Mouse (Mus musculus) left cerebral cortex, adult 2 months (tissue): ENCODE results near the gene Bap1. TPM values are rescaled to one million over a fixed set of nuclear protein-coding genes. Genes with fewer than 3 reads are reported as not detected.

ENCODE experiments used
- DNase-seq, 2 experiments: peaks; one replicate each; pipeline ENCODE4 v3.0.0; 2021 to 2022; ENCODE audit warnings: low spot score in 2 of 2, mixed read lengths in 1 of 2; ENCODE audit errors: extremely low spot score in 1 of 2
- H3K27ac ChIP-seq: fragments of 200-600 bp; 2 replicates; pipeline ENCODE4 v1.8.1; 2022
- H3K4me3 ChIP-seq: fragments of 200-600 bp; 2 replicates; pipeline ENCODE4 v1.8.1; 2022
- CTCF ChIP-seq: fragments of 200-600 bp; IDR thresholded peaks from 2 replicates; pipeline ENCODE4 v1.8.1; 2022; ENCODE audit warnings: antibody characterized with exemption, mild to moderate bottlenecking, moderate library complexity
- intact Hi-C: fragments of 180-260 bp; cut with DNase I; formaldehyde crosslinking; loops from one replicate; pipeline ENCODE4 v1.15.1; 2025
- total RNA-seq, 2 experiments: library from RNA; stranded (reverse); gene quantifications; 2 replicates each; pipeline ENCODE4 v1.2.3; 2021

The Bap1 gene
- total RNA-seq, 2 experiments from 2014 or later: 142 to 146 TPM

DNA sequence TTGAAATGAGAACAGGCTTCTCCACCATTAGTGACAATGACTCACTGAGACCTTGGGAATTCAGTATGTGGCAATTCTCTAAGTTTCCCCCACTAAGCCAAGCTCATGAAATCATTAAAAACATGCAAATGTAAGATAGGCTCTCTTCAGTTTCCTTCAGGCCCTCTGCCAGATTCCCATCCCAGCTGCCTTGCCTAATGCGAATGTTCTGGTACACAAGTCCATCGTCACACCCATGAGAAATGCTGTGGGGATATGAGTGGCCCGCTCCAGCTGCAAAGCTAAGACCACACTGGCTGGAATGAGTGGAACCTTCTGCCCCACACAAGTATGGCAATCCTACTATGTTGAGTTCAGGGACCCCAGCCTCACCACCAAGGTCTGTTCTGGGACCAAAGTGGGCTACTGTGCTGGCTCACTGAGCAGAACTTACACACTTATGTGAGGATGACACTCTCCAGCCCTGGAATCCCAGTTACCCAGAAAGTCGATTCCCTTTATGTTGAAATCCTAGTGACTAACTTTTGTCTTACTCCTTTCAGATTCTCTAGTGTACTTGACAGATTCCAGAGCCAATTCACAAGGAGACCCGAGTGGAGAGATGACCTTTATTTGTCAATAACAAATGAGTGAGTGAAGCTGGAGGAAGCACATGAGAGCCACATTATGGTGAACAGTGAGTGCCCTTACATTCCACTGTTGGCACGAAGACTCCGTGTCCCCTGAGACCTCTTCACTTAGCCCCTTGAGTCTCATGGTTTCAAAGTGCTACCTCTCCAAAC lies 14.0 kb upstream of the Bap1 start:
- Histone ChIP-seq H3K4me3 (no peak overlapping the region), H3K27ac (no peak overlapping the region)
- TF ChIP-seq CTCF: no peak
- intact Hi-C loops: no loop called here
- no peak for DNase-seq

DNA sequence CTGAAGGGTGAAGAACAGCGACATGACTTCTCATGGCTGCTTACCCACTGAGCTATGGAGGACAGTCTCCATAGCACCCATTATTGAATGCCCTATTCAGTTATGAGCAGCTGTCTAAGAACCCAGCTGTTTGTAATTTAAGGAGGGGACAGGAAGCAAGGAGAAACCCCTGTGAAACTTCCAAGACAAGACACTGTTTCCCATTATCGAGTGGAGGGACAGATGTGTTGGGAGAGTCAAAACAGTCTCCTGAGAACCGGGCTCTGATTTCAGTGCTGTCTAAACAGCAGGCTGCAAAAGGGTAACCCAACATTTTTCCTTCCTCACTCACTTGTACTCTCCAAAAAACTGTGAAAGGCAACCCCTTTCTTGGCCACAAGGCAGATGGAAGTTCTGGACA lies 10.7 kb upstream of the Bap1 start:
- TF ChIP-seq CTCF: no peak
- H3K27ac ChIP-seq: no peak overlapping the region
- H3K4me3 ChIP-seq: no peak overlapping the region
- intact Hi-C loops: no loop called here
- no peak for DNase-seq

- H3K27ac ChIP-seq: no peak overlapping the region
- no peak overlapping the region for H3K4me3 ChIP-seq
- no peak for DNase-seq
- TF ChIP-seq CTCF: no peak
- intact Hi-C loops: no loop called here
These were observed 6.5 kb upstream of the Bap1 start for GRCm38 (mm10) chr14:31244777-31245176.

DNA sequence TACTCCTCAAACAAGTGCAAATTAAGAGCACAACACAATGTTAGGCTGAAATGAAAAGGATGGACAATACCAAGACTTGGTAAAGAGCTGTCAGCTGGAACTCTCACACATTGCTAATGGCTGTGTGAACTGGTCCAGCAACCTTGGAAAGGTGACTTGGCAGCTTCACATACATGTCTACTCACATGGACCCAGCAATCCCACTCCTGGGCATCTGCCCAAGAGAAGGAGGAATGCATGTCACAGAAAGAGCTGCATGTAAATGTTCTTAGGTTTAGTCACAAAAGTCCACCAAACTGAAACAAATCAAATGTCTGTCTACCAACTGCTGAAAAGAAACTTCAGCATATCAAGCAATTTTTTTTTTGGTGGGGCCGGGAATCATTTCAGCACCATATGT lies 5.3 kb upstream of the Bap1 start:
- TF ChIP-seq CTCF: no peak
- intact Hi-C loops: no loop called here

DNA sequence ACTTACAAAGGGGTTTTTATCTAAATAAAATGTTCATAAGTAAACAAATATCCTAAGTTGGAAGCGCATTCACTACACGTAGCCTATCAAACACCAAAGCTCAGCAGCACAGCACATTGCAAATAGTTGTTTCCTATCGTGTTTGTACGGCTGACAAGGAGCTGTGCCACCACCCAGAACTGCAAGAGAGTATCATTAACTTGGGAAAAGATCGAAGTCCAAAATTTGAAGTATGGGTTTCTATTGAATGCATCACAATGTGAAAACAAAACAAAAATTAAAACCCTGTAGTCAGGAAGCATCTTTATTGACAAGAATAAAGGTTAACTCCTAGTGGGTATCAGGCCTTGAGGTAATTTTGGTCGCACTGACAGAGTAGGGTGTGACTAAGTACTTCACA lies 2.9 kb upstream of the Bap1 start:
- TF ChIP-seq CTCF: no peak
- no peak for DNase-seq
- no peak overlapping the region for H3K27ac ChIP-seq
- no peak overlapping the region for H3K4me3 ChIP-seq
- intact Hi-C loops: no loop called here

More for the DNA sequence above, 5.3 kb upstream of the Bap1 start:
- no peak for DNase-seq
- Histone ChIP-seq H3K4me3 (no peak overlapping the region), H3K27ac (no peak overlapping the region)

GRCm38 (mm10) chr14:31250222-31251083 lies 797 bp upstream of the Bap1 start:
- no peak for TF ChIP-seq CTCF
- Histone ChIP-seq H3K4me3 (peak overlapping the region; percentile 99), H3K27ac (peak overlapping the region; percentile 97)
- intact Hi-C loops: loop anchor here (2.0 to 5.0 kb wide), 3 partner anchors 44 to 233 kb away; partner anchors contain the start of genes Capn7, Gnl3 and Pbrm1
- DNase-seq: no peak

GRCm38 (mm10) chr14:31251626-31252025 lies 376 bp downstream of the Bap1 start:
- Histone ChIP-seq H3K4me3 (peak overlapping the region; percentile 99), H3K27ac (peak overlapping the region; percentile 89)
- no peak for TF ChIP-seq CTCF
- no peak for DNase-seq
- intact Hi-C loops: loop anchor here (2.0 to 5.0 kb wide), 3 partner anchors 45 to 234 kb away; partner anchors contain the start of genes Capn7, Gnl3 and Pbrm1

DNA sequence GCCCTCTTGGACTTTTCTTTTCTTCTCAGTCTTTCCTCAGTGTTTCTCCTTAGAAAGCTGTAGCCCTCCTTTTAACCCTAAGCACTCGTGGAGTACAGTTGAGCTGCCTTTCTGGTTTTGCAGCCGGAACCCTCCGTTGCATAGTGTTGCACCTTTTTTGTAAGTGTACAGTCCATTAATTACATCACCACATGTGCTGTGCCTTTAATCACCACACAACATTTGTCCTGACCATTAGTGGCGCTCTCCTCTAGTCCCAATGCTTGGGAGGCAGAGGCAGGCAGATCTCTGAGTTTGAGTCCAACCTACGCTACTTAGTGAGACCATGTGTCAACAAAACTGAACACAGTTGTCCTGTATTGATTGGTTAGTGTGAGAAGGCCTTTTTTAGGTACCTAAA lies 841 bp downstream of the Bap1 start:
- Histone ChIP-seq H3K4me3 (peak overlapping the region; percentile 99), H3K27ac (no peak overlapping the region)
- no peak for TF ChIP-seq CTCF
- intact Hi-C loops: loop anchor here (5.0 kb wide), 1 partner anchor 235 kb away; the partner anchor contains the start of genes Gnl3 and Pbrm1
- DNase-seq: no peak

DNA sequence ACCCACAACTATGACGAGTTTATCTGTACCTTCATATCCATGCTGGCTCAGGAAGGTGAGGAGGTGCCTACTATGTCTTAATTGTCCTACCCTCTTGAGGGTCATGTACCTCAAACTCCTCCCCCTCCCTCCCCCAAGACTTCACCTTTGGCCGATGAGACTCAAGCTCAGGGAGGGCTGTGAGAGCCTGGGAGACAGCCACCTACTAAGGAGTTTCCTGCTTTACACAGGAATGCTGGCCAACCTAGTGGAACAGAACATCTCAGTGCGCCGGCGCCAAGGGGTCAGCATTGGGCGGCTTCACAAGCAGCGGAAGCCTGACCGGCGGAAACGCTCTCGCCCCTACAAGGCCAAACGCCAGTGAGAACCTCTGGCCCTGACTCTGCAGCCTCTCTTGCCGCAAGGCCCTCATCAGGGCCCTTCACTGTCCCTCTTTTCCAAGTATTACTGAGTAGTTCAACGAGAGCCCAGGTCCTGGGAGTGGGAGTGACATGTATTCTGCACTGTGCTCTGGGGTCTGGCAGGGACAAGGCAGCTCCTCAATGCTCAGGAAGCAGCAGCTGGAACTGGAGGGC lies 7.3 kb downstream of the Bap1 start:
- no peak for TF ChIP-seq CTCF
- intact Hi-C loops: no loop called here
- DNase-seq: no peak
- Histone ChIP-seq H3K4me3 (no peak overlapping the region), H3K27ac (no peak overlapping the region)

DNA sequence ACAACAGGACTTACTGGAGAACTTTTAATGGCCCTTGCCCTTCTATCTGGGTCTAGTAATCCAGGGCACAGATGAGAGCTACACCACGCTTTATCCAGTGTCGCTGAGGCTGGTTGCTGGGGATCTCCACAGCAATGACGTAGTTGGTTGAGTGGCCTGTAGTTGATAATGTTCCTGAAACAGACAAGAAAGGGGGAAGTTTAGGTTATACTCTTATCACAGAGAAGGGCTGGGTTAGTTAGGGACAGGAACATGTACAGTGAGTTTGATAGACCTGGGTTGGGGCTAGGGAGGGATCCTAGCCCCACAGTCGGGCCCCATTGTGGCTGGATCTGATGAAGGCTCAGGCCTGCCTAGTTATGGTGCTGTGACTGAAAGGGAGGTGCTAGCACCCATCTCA lies 9.1 kb downstream of the Bap1 start:
- DNase-seq: no peak
- no peak overlapping the region for H3K4me3 ChIP-seq
- no peak for TF ChIP-seq CTCF
- no peak overlapping the region for H3K27ac ChIP-seq
- intact Hi-C loops: no loop called here

- Histone ChIP-seq H3K27ac (no peak overlapping the region), H3K4me3 (no peak overlapping the region)
- no peak for TF ChIP-seq CTCF
- intact Hi-C loops: no loop called here
- DNase-seq: no peak
These were observed 9.7 kb downstream of the Bap1 start for GRCm38 (mm10) chr14:31260932-31261331.

GRCm38 (mm10) chr14:31267649-31268048 lies 16.4 kb downstream of the Bap1 start:
- DNase-seq: peak in 1 of 2 experiments; percentile 37
- intact Hi-C loops: no loop called here
- TF ChIP-seq CTCF: no peak
- peak overlapping the region; percentile 93 for H3K27ac ChIP-seq
- no peak overlapping the region for H3K4me3 ChIP-seq
